Mouse (Mus musculus) neural tube, embryonic 11.5 days (tissue): ENCODE results near the gene Anapc11. TPM values are rescaled to one million over a fixed set of nuclear protein-coding genes. Genes with fewer than 3 reads are reported as not detected.
"Not testable (repeated sequence)": the region's sequence is repeated elsewhere in the genome, so short reads cannot be mapped to it uniquely, and the experiment has no call there.

ENCODE experiments used
- ATAC-seq: fragments of 200-750 bp; cut with Nextera tagmentation; 2 replicates; pipeline ENCODE4 v1.8.0; 2017; ENCODE audit warnings: moderate number of reproducible peaks, mild to moderate bottlenecking, moderate TSS enrichment, moderate library complexity; ENCODE audit not compliant: insufficient read depth, low FRiP score, low TSS enrichment
- DNase-seq: peaks from one replicate; pipeline ENCODE4 v3.0.0-alpha.2; 2015; ENCODE audit warnings: low spot score
- H3K27ac ChIP-seq: fragments of 300-500 bp; sonication (generic); 2 replicates; pipeline ENCODE4 v1.5.1; 2014; ENCODE audit warnings: low read depth, mild to moderate bottlenecking, low read length
- H3K27me3 ChIP-seq: fragments of 300-500 bp; sonication (generic); 2 replicates; pipeline ENCODE4 v1.6.1; 2014; ENCODE audit warnings: mild to moderate bottlenecking, low read length, mixed read lengths; ENCODE audit not compliant: control insufficient read depth, insufficient read depth
- H3K36me3 ChIP-seq: fragments of 300-500 bp; sonication (generic); 2 replicates; pipeline ENCODE4 v1.6.1; 2014; ENCODE audit warnings: mild to moderate bottlenecking, low read length, moderate library complexity, mixed read lengths; ENCODE audit not compliant: control insufficient read depth, insufficient read depth
- H3K4me1 ChIP-seq: fragments of 300-500 bp; sonication (generic); 2 replicates; pipeline ENCODE4 v1.6.1; 2014; ENCODE audit warnings: low read length, mixed read lengths; ENCODE audit not compliant: control insufficient read depth, insufficient read depth
- H3K4me2 ChIP-seq: fragments of 300-500 bp; sonication (generic); 2 replicates; pipeline ENCODE4 v1.6.1; 2014; ENCODE audit warnings: low read depth, mild to moderate bottlenecking, moderate library complexity
- H3K4me3 ChIP-seq: fragments of 300-500 bp; sonication (generic); 2 replicates; pipeline ENCODE4 v1.5.1; 2014; ENCODE audit warnings: low read depth, low read length
- H3K9ac ChIP-seq: fragments of 300-500 bp; sonication (generic); 2 replicates; pipeline ENCODE4 v1.6.1; 2014; ENCODE audit warnings: mild to moderate bottlenecking, low read length
- H3K9me3 ChIP-seq: fragments of 300-500 bp; sonication (generic); 2 replicates; pipeline ENCODE4 v1.6.1; 2016; ENCODE audit warnings: low read length; ENCODE audit not compliant: control insufficient read depth
- WGBS: fragments of 180-500 bp; shearing (Covaris S2); extraction: QIAGEN DNeasy Blood & Tissue Kit; methylation state at CpG from one replicate; pipeline ENCODE4 v1.1.7; 2014; 5-methylcytosine and 5-hydroxymethylcytosine counted together
- polyA plus RNA-seq: library from polyadenylated mRNA; unstranded; fragments of >200 nt; fragmentation: Nextera tagmentation; extraction: Ambion mirVana; gene quantifications from 2 replicates; pipeline ENCODE4 v1.2.1, GENCODE M21; 2014

The Anapc11 gene
- polyA plus RNA-seq, 1 experiment from 2014 or later = 199 TPM

DNA sequence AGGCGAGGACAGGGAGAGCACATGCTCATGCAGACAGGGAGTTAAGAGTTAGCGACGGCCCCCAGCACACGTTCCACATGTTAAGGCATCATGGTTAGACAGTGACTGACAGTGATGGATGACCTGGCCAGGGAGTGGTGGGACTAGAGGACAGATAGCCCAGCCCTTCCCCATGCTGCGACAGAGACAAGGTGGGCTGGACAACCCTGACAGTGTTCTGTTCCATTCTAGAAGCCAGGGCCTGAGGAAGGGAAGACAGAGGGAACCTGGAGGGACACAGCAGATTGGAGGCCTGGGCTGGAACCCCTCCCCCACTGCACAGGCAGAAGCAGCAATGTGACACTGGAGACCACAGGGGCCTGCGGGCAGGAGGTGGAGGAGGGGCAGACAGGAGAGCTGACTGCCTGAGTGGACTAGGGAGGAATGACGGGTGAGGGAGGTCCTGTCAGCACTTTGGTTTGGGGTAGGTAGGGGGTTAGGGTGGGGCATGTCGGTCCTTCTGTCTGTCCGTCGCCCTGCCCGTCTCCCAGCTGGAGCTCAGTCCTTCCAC is 19.5 kb upstream of the Anapc11 start:
- H3K4me2 ChIP-seq = no peak overlapping the region
- H3K9me3 ChIP-seq = peaks cover under 1% of the 10 kb centered on the region; the same call in 1 of the 2 replicates
- peak overlapping the region; percentile 26; the same call in 1 of the 2 replicates for H3K9ac ChIP-seq
- H3K27me3 ChIP-seq = no peaks in the 10 kb centered on the region
- H3K4me1 ChIP-seq = peaks cover 13% of the 10 kb centered on the region
- WGBS = 86% methylated on average over 11 of the region's 11 CpGs
- no peak overlapping the region for H3K27ac ChIP-seq
- no peak for ATAC-seq
- H3K4me3 ChIP-seq = no peak overlapping the region
- DNase-seq = no peak
- peaks cover 21% of the 10 kb centered on the region for H3K36me3 ChIP-seq

DNA sequence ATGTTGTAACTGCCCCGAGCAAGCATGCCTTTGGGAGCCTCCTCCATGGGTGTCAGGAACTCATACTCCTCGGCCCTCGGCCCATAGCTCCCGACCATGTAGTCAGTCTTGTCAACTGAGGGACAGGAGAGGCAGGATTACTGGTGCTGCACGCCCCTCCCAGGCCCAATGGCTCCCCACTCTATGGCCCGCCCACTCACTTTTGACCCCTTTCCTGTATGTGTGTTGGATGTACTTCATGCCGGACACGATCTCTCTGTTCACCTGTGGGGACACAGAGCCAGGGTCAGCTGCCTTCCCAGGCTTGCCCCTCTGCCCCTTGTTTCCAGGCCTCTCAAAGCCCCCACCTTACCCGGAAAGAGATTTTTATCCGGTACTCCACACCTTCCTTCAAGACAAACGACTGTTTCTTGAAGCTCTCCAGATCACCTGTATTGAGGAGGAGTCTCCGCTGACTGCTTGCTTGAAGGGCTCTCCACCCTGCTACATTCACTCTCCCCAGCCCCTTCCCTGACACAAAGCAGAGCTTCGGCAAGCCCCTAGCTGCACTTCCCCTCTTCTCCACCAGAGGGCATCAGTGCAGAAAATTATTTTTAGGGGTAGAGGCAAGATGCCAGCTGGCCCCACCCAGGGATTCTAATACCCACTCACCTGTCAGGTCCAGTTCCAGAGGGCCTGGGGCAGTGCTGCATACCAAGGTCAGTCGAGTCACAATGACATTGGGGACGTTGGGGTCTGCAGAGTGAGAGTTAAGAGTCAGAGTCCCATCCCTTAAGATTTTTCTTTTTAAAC is 18.7 kb upstream of the Anapc11 start:
- DNase-seq = peak; percentile 86
- Histone ChIP-seq H3K4me2 (peak overlapping the region; percentile 96), H3K36me3 (peaks cover 23% of the 10 kb centered on the region), H3K9ac (no peak overlapping the region), H3K27ac (no peak overlapping the region), H3K4me3 (peak overlapping the region; percentile 98), H3K4me1 (peaks cover 8% of the 10 kb centered on the region), H3K9me3 (peaks cover 3% of the 10 kb centered on the region; the same call in 1 of the 2 replicates), H3K27me3 (no peaks in the 10 kb centered on the region)
- ATAC-seq = no peak
- WGBS = 66% methylated on average over 15 of the region's 15 CpGs

GRCm38 (mm10) chr11:120580190-120580589 is 18.0 kb upstream of the Anapc11 start:
- peak overlapping the region; percentile 96 for H3K4me2 ChIP-seq
- H3K4me3 ChIP-seq = peak overlapping the region; percentile 98
- H3K27ac ChIP-seq = no peak overlapping the region
- peaks cover 3% of the 10 kb centered on the region; the same call in 1 of the 2 replicates for H3K9me3 ChIP-seq
- H3K9ac ChIP-seq = peak overlapping the region; percentile 71
- WGBS = 65% methylated on average over 7 of the region's 7 CpGs
- no peak for DNase-seq
- ATAC-seq = no peak; the same call in 1 of the 2 replicates
- H3K36me3 ChIP-seq = peaks cover 23% of the 10 kb centered on the region
- peaks cover 7% of the 10 kb centered on the region for H3K4me1 ChIP-seq
- H3K27me3 ChIP-seq = no peaks in the 10 kb centered on the region

GRCm38 (mm10) chr11:120580871-120581331 is 17.3 kb upstream of the Anapc11 start:
- ATAC-seq (peak; percentile 35), DNase-seq (peak; percentile 49)
- peaks cover 28% of the 10 kb centered on the region for H3K36me3 ChIP-seq
- H3K4me1 ChIP-seq = peaks cover 7% of the 10 kb centered on the region
- H3K9me3 ChIP-seq = peaks cover 3% of the 10 kb centered on the region; the same call in 1 of the 2 replicates
- 1% methylated on average over 32 of the region's 44 CpGs for WGBS
- peak overlapping the region; percentile 96 for H3K4me2 ChIP-seq
- peak overlapping the region; percentile 76 for H3K27ac ChIP-seq
- H3K9ac ChIP-seq = peak overlapping the region; percentile 71
- peak overlapping the region; percentile 98 for H3K4me3 ChIP-seq
- no peaks in the 10 kb centered on the region for H3K27me3 ChIP-seq

- Histone ChIP-seq H3K9me3 (peaks cover 3% of the 10 kb centered on the region; the same call in 1 of the 2 replicates), H3K27ac (peak within 1 kb of the TSS; percentile 76), H3K9ac (peak within 1 kb of the TSS; percentile 71), H3K4me2 (peak within 1 kb of the TSS; percentile 96), H3K36me3 (peaks cover 35% of the 10 kb centered on the region), H3K4me3 (peak within 1 kb of the TSS; percentile 98), H3K27me3 (no peaks in the 10 kb centered on the region), H3K4me1 (peaks cover 7% of the 10 kb centered on the region)
- peak; percentile 90 for DNase-seq
- ATAC-seq = peak; percentile 69
- 7% methylated on average over 56 of the region's 75 CpGs for WGBS
Observed at GRCm38 (mm10) chr11:120581490-120582267, 16.5 kb upstream of the Anapc11 start, which contains the start of gene Arhgdia. Gene Arhgdia, minus strand, starts transcription at chr11:120581624.

DNA sequence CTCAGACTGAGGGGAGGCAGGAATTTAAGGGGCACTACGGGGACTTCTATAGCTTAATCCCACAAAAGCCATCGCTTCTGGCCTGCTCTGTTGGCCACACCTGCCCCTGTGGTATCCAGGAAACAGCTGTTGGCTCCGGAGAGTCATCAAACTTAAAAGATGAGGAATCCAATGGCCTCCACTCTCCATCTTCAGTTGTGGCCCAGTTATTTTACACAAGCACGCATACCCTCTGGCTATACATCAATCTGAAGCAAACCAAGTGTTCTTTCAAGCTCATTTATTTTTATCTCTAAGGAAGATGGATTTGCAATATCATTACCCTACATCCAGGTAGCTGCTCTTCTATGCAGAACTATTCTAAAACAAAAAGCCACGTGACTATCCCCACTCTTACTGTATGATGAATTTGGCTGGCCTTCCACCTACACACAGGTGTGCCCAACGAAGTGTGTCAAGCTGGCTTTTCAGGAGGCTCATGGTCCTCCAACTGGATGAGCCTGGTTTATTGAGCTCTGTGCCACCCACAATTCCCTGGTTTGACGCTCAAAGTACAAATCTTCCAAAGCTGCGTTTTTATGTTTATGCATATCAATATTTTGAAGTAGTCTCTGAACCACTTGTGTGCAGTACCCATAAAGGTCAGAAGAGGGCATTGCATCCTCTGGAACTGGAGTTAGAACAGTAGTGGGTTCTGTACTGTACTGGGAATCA is 15.8 kb upstream of the Anapc11 start:
- Histone ChIP-seq H3K9me3 (peaks cover 3% of the 10 kb centered on the region; the same call in 1 of the 2 replicates), H3K36me3 (peaks cover 38% of the 10 kb centered on the region), H3K4me3 (peak overlapping the region; percentile 98), H3K27ac (peak overlapping the region; percentile 76), H3K9ac (peak overlapping the region; percentile 71), H3K27me3 (no peaks in the 10 kb centered on the region), H3K4me1 (peaks cover 7% of the 10 kb centered on the region), H3K4me2 (peak overlapping the region; percentile 96)
- ATAC-seq = no peak
- DNase-seq = no peak
- 77% methylated on average over 8 of the region's 8 CpGs for WGBS

DNA sequence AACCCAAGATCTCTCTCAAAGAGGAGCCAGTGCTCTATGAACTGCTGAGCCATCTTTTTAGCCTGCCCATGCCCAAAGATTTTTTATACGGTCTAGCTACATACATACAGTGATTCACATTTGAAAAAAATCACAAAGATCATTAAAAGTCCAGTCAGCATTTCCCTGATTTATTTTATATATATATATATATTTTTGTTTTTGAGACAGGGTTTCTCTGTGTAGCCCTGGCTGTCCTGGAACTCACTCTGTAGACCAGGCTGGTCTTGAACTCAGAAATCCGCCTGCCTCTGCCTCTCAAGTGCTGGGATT is 15.3 kb upstream of the Anapc11 start:
- not testable (repeated sequence) for DNase-seq, H3K27me3 ChIP-seq, H3K27ac ChIP-seq, H3K4me2 ChIP-seq, H3K4me1 ChIP-seq, H3K9ac ChIP-seq, H3K9me3 ChIP-seq, H3K4me3 ChIP-seq, ATAC-seq
- 90% methylated on average over 2 of the region's 2 CpGs for WGBS
- H3K36me3 ChIP-seq = peaks cover 35% of the 10 kb centered on the region

DNA sequence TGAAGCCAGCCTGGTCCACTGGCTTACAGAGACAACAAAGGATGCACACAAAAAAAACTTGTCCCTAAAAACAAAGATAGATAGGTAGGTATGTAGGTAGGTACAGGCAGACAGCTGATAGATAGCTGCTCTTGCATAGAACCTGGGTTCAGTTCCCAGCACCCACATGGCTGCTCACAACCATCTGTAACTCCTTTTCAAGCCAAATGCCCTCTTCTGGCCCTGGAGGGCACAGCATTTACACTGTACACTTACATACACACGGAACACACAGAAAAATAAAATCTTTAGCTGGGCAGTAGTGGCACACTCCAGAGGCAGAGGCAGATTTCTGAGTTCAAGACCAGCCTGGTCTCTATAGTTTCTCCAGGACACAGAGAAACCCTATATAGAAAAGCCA is 14.3 kb upstream of the Anapc11 start:
- H3K4me2 ChIP-seq = no peak overlapping the region
- DNase-seq = no peak
- peaks cover 3% of the 10 kb centered on the region; the same call in 1 of the 2 replicates for H3K9me3 ChIP-seq
- H3K27ac ChIP-seq = no peak overlapping the region
- no peak overlapping the region for H3K9ac ChIP-seq
- no peak for ATAC-seq
- H3K4me1 ChIP-seq = peaks cover 7% of the 10 kb centered on the region
- H3K4me3 ChIP-seq = no peak overlapping the region
- no peaks in the 10 kb centered on the region for H3K27me3 ChIP-seq
- H3K36me3 ChIP-seq = peaks cover 28% of the 10 kb centered on the region
- 93% methylated on average over 1 of the region's 1 CpGs for WGBS
